Mouse (Mus musculus) small intestine, adult 2 months (tissue): ENCODE results near the gene Galk1.

Experiments
- CTCF ChIP-seq: fragments of 200-500 bp; IDR thresholded peaks from 2 replicates; pipeline ENCODE4 v1.5.1; 2012; ENCODE audit warnings: low read depth, mild to moderate bottlenecking, control low read depth, inconsistent platforms, low read length, moderate library complexity, mixed read lengths; ENCODE audit not compliant: insufficient replicate concordance, insufficient read length; ENCODE audit errors: extremely low read depth
- POLR2A ChIP-seq: fragments of 200-500 bp; IDR thresholded peaks from 2 replicates; pipeline ENCODE4 v1.6.1; 2012; ENCODE audit warnings: low read depth, mild to moderate bottlenecking, control low read depth, inconsistent platforms, low read length, moderate library complexity

DNA sequence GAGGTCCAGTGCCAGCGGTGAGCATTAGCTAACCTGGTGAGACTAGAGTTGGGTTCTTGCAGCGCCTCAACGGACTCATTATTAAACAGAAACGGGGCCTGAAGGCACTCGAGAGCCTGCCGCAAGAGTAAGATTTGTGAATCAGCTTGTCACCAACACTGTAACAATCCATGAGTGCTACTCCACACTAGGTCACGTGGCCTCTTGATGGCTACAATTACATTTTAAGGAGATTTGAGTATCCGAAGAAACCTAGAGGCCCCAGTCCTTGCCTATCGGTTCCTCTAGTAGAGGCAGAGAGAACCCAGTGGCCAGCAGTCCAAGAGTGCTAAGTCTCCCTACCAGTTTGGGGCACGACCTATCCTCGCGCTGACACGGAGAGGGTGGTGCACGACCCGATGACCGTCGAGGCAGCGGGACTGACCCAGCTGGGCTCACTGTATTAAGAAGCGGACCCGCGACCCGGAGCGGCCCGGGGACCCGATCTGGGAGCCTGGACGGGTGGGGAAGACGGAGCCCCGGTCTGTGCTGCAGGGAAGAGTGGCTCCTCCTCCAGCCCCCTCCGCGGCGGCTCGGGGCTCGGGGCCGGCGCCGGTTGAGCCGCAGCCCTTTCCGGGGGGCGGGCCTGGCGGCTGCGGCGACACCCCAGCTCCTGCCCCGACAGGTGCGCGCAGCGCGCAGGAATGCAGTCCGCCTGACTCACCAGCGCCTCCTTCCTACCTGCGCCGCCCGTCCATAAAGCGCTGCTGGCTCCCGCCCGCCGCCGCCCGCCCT lies 38.0 kb downstream of the Galk1 start, which contains the start of gene Itgb4:
- TF ChIP-seq POLR2A: no peak; the same call in none of the 2 replicates
- no peak for TF ChIP-seq CTCF
